Mouse (Mus musculus): ENCODE measurements around the gene Bcl2l12. TPM values are rescaled to one million over a fixed set of nuclear protein-coding genes. Genes with fewer than 3 reads are reported as not detected.

The Bcl2l12 gene
- total and polyA plus RNA-seq, 3 experiments = 16.6 to 24.6 TPM; not detected in 1

GRCm38 (mm10) chr7:44965975-44966374, 32.5 kb downstream of the Bcl2l12 start (continued):
- no peak for TF ChIP-seq CHD1 (IDR thresholded peaks at IDR 0.05; ENCODE audit: low read depth, low read length)

- no peak overlapping the region for H3K9ac ChIP-seq (ENCODE audit: control insufficient read depth, low read depth, low read length, poor library complexity, severe bottlenecking)
- no peaks in the 10 kb centered on the region for H3K36me3 ChIP-seq (ENCODE audit: control insufficient read depth in 1 of 2, insufficient read depth in 2 of 2, low read length in 2 of 2)
- peaks cover 0 to 4% of the 10 kb centered on the region in 2 experiments; a peak in 1 of 4 replicates for H3K4me1 ChIP-seq (ENCODE audit: control insufficient read depth in 1 of 2, insufficient read depth in 2 of 2, low read length in 2 of 2)
- H3K79me2 ChIP-seq (ENCODE audit: control insufficient read depth, insufficient read depth, low read length, poor library complexity) = no peaks in the 10 kb centered on the region
- TF ChIP-seq MEF2A (IDR thresholded peaks at IDR 0.05; ENCODE audit: extremely low read depth, insufficient replicate concordance, low read depth, low read length, poor library complexity, severe bottlenecking) (no peak), ZNF384 (IDR thresholded peaks at IDR 0.05; ENCODE audit: low read depth, low read length) (no peak), JUND (IDR thresholded peaks at IDR 0.05; ENCODE audit: low read depth, low read length) (no peak), MYB (IDR thresholded peaks at IDR 0.05; ENCODE audit: low read depth, low read length) (no peak), NELFE (IDR thresholded peaks at IDR 0.05; ENCODE audit: low read depth, low read length) (no peak), BHLHE40 (IDR thresholded peaks at IDR 0.05; ENCODE audit: borderline replicate concordance, low read depth, low read length) (no peak), CHD2 (IDR thresholded peaks at IDR 0.05; ENCODE audit: low read length) (no peak)
- no peak for DNase-seq (ENCODE audit: low read depth, low spot score)
- no peaks in the 10 kb centered on the region for H3K9me3 ChIP-seq (replicated peaks; ENCODE audit: insufficient read depth, low read length)
- H3K4me3 ChIP-seq (ENCODE audit: control insufficient read depth in 1 of 2, insufficient read depth in 1 of 2, low read depth in 2 of 2, low read length in 2 of 2) = no peak overlapping the region
- H3K27ac ChIP-seq (ENCODE audit: control insufficient read depth, low read depth, low read length) = no peak overlapping the region
- H3K27me3 ChIP-seq (ENCODE audit: control insufficient read depth in 1 of 2, insufficient read depth in 2 of 2, low read length in 2 of 2) = no peaks in the 10 kb centered on the region
Observed at GRCm38 (mm10) chr7:44964990-44965389, 33.5 kb downstream of the Bcl2l12 start.

GRCm38 (mm10) chr7:44962831-44963230, 35.7 kb downstream of the Bcl2l12 start:
- Histone ChIP-seq H3K9me3 (replicated peaks; ENCODE audit: insufficient read depth, low read length) (no peaks in the 10 kb centered on the region), H3K4me1 (ENCODE audit: control insufficient read depth in 1 of 2, insufficient read depth in 2 of 2, low read length in 2 of 2) (peaks cover 0 to 4% of the 10 kb centered on the region in 2 experiments; a peak in 1 of 4 replicates), H3K27me3 (ENCODE audit: control insufficient read depth in 1 of 2, insufficient read depth in 2 of 2, low read length in 2 of 2) (no peaks in the 10 kb centered on the region), H3K27ac (ENCODE audit: control insufficient read depth, low read depth, low read length) (no peak overlapping the region), H3K4me3 (ENCODE audit: control insufficient read depth in 1 of 2, insufficient read depth in 1 of 2, low read depth in 2 of 2, low read length in 2 of 2) (no peak overlapping the region), H3K79me2 (ENCODE audit: control insufficient read depth, insufficient read depth, low read length, poor library complexity) (no peaks in the 10 kb centered on the region), H3K9ac (ENCODE audit: control insufficient read depth, low read depth, low read length, poor library complexity, severe bottlenecking) (no peak overlapping the region), H3K36me3 (ENCODE audit: control insufficient read depth in 1 of 2, insufficient read depth in 2 of 2, low read length in 2 of 2) (no peaks in the 10 kb centered on the region)
- no peak for DNase-seq (ENCODE audit: low read depth, low spot score)
- TF ChIP-seq CHD1 (IDR thresholded peaks at IDR 0.05; ENCODE audit: low read depth, low read length) = no peak
- no peak for TF ChIP-seq MAX (IDR thresholded peaks at IDR 0.05; ENCODE audit: low read length)
- no peak for TF ChIP-seq RCOR1 (IDR thresholded peaks at IDR 0.05; ENCODE audit: low read depth, low read length)

- no peak for DNase-seq (ENCODE audit: low read depth, low spot score)
- no peaks in the 10 kb centered on the region for H3K36me3 ChIP-seq (ENCODE audit: control insufficient read depth in 1 of 2, insufficient read depth in 2 of 2, low read length in 2 of 2)
- H3K27ac ChIP-seq (ENCODE audit: control insufficient read depth, low read depth, low read length) = no peak overlapping the region
- TF ChIP-seq TAL1 (IDR thresholded peaks at IDR 0.05; ENCODE audit: low read length) (no peak), USF1 (IDR thresholded peaks at IDR 0.05; ENCODE audit: low read depth, low read length) (no peak), ZNF384 (IDR thresholded peaks at IDR 0.05; ENCODE audit: low read depth, low read length) (no peak), MAX (IDR thresholded peaks at IDR 0.05; ENCODE audit: low read length) (no peak), ZC3H11A (IDR thresholded peaks at IDR 0.05; ENCODE audit: low read depth, low read length) (no peak), GATA1 (IDR thresholded peaks at IDR 0.05; ENCODE audit: low read depth, low read length) (no peak)
- H3K4me1 ChIP-seq (ENCODE audit: control insufficient read depth in 1 of 2, insufficient read depth in 2 of 2, low read length in 2 of 2) = peaks cover 0 to 4% of the 10 kb centered on the region in 2 experiments; a peak in 1 of 4 replicates
- H3K79me2 ChIP-seq (ENCODE audit: control insufficient read depth, insufficient read depth, low read length, poor library complexity) = no peaks in the 10 kb centered on the region
- no peaks in the 10 kb centered on the region for H3K27me3 ChIP-seq (ENCODE audit: control insufficient read depth in 1 of 2, insufficient read depth in 2 of 2, low read length in 2 of 2)
- H3K4me3 ChIP-seq (ENCODE audit: control insufficient read depth in 1 of 2, insufficient read depth in 1 of 2, low read depth in 2 of 2, low read length in 2 of 2) = no peak overlapping the region
- H3K9me3 ChIP-seq (replicated peaks; ENCODE audit: insufficient read depth, low read length) = no peaks in the 10 kb centered on the region
- no peak overlapping the region for H3K9ac ChIP-seq (ENCODE audit: control insufficient read depth, low read depth, low read length, poor library complexity, severe bottlenecking)
Observed at GRCm38 (mm10) chr7:44962337-44962736, 36.2 kb downstream of the Bcl2l12 start.
